Mouse (Mus musculus): ENCODE data around the gene Nemp1.

DNA sequence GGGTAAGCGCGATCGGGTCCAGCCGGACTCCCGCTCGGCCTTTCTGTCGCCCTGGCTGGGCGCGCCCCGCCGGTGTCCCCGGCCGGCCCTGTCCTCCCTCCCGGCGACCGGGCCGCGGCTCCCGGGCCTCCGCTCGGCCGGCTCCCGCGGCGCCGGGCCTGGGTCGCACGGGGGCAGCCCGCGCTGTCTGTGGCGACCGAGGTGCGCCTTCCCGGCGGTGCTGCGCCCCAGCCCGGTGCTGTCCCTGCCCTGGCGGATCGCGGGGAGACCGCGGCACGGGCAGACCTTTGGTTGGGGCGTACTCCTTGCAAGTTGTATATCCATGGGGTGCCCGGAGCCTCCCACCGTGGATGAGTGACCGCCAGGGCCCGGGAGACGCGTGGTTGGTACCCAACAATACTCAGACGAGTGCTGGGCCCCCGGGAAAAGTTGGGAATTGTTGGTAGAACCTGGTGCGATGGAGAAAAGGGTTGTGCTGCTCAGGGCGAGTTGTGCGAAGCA is 73.0 kb downstream of the Nemp1 start:
- no peak for TF ChIP-seq CTCF (IDR thresholded peaks at IDR 0.05; ENCODE audit: borderline replicate concordance, control insufficient read depth, extremely low read depth, insufficient read depth, low read length, poor library complexity)
- no peak for TF ChIP-seq POLR2A (IDR thresholded peaks at IDR 0.05; ENCODE audit: control insufficient read depth, extremely low read depth, insufficient read depth, low read length, poor library complexity)

Measured in thymus, adult 2 months (tissue).